Mouse (Mus musculus) common myeloid progenitor, adult 5-6 weeks (primary cell): ENCODE measurements around the gene Cul9. TPM values are rescaled to one million over a fixed set of nuclear protein-coding genes. Genes with fewer than 3 reads are reported as not detected.
A peak's percentile ranks its signal among the peaks of the same experiment; 100 is the strongest.

ENCODE experiments used
- ATAC-seq: replicated peaks from 2 replicates; pipeline ENCODE4 v1.8.0; 2016; ENCODE audit warnings: low read depth, mild to moderate bottlenecking, moderate TSS enrichment, inconsistent platforms; ENCODE audit not compliant: poor library complexity, severe bottlenecking
- total RNA-seq: library from RNA; stranded (forward); fragments of 200-1000, 187-1606 nt; gene quantifications from 2 replicates; pipeline ENCODE4 v1.2.3, GENCODE M21; 2017

Gene Cul9
- total RNA-seq, 1 experiment from 2014 or later: 17.3 TPM

- ATAC-seq: no peak
These were observed 8.4 kb upstream of the Cul9 start for GRCm38 (mm10) chr17:46554646-46554976.

- ATAC-seq: no peak
These were observed 7.7 kb upstream of the Cul9 start for GRCm38 (mm10) chr17:46553926-46554325.

- no peak for ATAC-seq
These were observed 7.3 kb upstream of the Cul9 start for GRCm38 (mm10) chr17:46553469-46553868.

- ATAC-seq: peak; percentile 55
These were observed 6.7 kb upstream of the Cul9 start for GRCm38 (mm10) chr17:46552841-46553423.

- ATAC-seq: no peak
These were observed 6.0 kb upstream of the Cul9 start for GRCm38 (mm10) chr17:46552151-46552550.

- no peak for ATAC-seq
These were observed 5.2 kb upstream of the Cul9 start for GRCm38 (mm10) chr17:46551369-46551768.

- no peak for ATAC-seq
These were observed 4.7 kb upstream of the Cul9 start for GRCm38 (mm10) chr17:46550904-46551303.

GRCm38 (mm10) chr17:46549642-46550041, 3.5 kb upstream of the Cul9 start:
- no peak for ATAC-seq

GRCm38 (mm10) chr17:46549193-46549592, 3.0 kb upstream of the Cul9 start:
- ATAC-seq: 0 out of 2 replicates have a peak, but pooled peaks have one; percentile 40

- ATAC-seq: no peak
These were observed 2.6 kb upstream of the Cul9 start for GRCm38 (mm10) chr17:46548741-46549140.

GRCm38 (mm10) chr17:46547923-46548322, 1.7 kb upstream of the Cul9 start:
- ATAC-seq: no peak

GRCm38 (mm10) chr17:46546995-46547394, 807 bp upstream of the Cul9 start:
- ATAC-seq: no peak

- ATAC-seq: no peak
These were observed 403 bp upstream of the Cul9 start for GRCm38 (mm10) chr17:46546591-46546990.

- ATAC-seq: no peak
These were observed 2.5 kb downstream of the Cul9 start for GRCm38 (mm10) chr17:46543661-46544060.

GRCm38 (mm10) chr17:46525579-46526307, 20.4 kb downstream of the Cul9 start:
- ATAC-seq: peak; percentile 82

GRCm38 (mm10) chr17:46525065-46525464, 21.1 kb downstream of the Cul9 start:
- ATAC-seq: no peak

- no peak for ATAC-seq
These were observed 24.1 kb downstream of the Cul9 start for GRCm38 (mm10) chr17:46521963-46522668.

- ATAC-seq: no peak
These were observed 25.0 kb downstream of the Cul9 start for GRCm38 (mm10) chr17:46521174-46521573.

GRCm38 (mm10) chr17:46520385-46520979, 25.7 kb downstream of the Cul9 start:
- peak; percentile 79 for ATAC-seq

- ATAC-seq: no peak
These were observed 26.2 kb downstream of the Cul9 start for GRCm38 (mm10) chr17:46519971-46520370.

GRCm38 (mm10) chr17:46513329-46513728, 32.9 kb downstream of the Cul9 start:
- ATAC-seq: 0 out of 2 replicates have a peak, but pooled peaks have one; percentile 25
